ENCODE assay signal across 18 mouse cellular contexts in genomic region chr2:76972051-76972450, GRCm38 (mm10). TPM values are rescaled to one million over a fixed set of nuclear protein-coding genes. Genes with fewer than 3 reads are reported as not detected.
"Had no signal": no experiment of that assay in that cellular context is flagged by ENCODE, and none has a peak within 500 bp of the region (broad histone marks: within the 10 kb centered on the region; RNA-seq: fewer than 3 reads in every experiment).

No protein-coding gene starts in this region.

- H3K4me1 ChIP-seq: limb, embryonic 15.5 days; midbrain, embryonic 12.5 days had no signal

- H3K9ac ChIP-seq: limb, embryonic 12.5 days; limb, embryonic 15.5 days; liver, embryonic 14.5 days; liver, postnatal 0 days; lung, embryonic 14.5 days; midbrain, embryonic 12.5 days had no signal

- H3K4me3 ChIP-seq: limb, embryonic 12.5 days; limb, embryonic 15.5 days; midbrain, embryonic 12.5 days had no signal

- H3K4me2 ChIP-seq: limb, embryonic 12.5 days; limb, embryonic 15.5 days; liver, embryonic 11.5 days; lung, embryonic 14.5 days; midbrain, embryonic 12.5 days had no signal

- H3K27ac ChIP-seq: limb, embryonic 12.5 days; limb, embryonic 15.5 days; liver, embryonic 14.5 days; macrophage; midbrain, embryonic 12.5 days; stomach, postnatal 0 days had no signal

- H3K36me3 ChIP-seq: limb, embryonic 12.5 days; limb, embryonic 15.5 days; midbrain, embryonic 12.5 days had no signal

- H3K9me3 ChIP-seq: limb, embryonic 12.5 days; limb, embryonic 15.5 days; midbrain, embryonic 12.5 days had no signal

- ATAC-seq: liver, postnatal 0 days; lung, postnatal 0 days had no signal

- H3K27me3 ChIP-seq: limb, embryonic 15.5 days; midbrain, embryonic 12.5 days had no signal

- DNase-seq: kidney, postnatal 14 days; kidney, postnatal 4 days; left cerebral cortex, postnatal 4 days; liver, postnatal 0 days; lung, embryonic 14.5 days; right cerebral cortex, adult 18-20 months; right cerebral cortex, postnatal 14 days; right cerebral cortex, postnatal 4 days; thymus, adult 18-20 months; thymus, postnatal 36 days had no signal

RNA-seq across cellular contexts. Expression of gene Ttn, which starts 10.3 kb away (rescaled TPM):
- polyA plus RNA-seq: macrophage had no signal
